In the genomic region with DNA sequence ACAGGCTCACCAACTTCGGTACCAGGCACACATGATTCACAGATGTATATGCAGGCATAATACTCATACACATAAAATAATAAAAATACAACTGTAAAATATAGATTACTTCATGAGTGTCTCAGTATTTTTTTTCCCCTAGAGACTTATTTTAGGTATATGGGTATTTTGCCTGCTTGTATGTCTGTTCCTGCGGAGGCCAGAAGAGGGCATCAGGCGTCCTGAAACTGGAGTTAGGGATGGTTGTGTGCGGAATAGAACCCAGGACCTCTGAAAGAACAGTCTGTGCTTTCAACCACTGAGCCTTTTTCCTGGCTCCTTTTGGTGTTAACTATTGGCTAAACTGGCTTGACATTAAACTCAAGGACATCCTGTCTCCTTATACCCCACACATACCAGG, we compare ENCODE assay signal across 15 mouse cellular contexts. TPM values are rescaled to one million over a fixed set of nuclear protein-coding genes. Genes with fewer than 3 reads are reported as not detected.
DNase-seq lines count a peak whose midpoint lies in the region; ATAC-seq and TF ChIP-seq lines count a peak whose summit lies in the region.
"Had no signal": no experiment of that assay in that cellular context is flagged by ENCODE, and none has a peak within 500 bp of the region (broad histone marks: within the 10 kb centered on the region; RNA-seq: fewer than 3 reads in every experiment).

No protein-coding gene starts in this region.

- H3K4me1 ChIP-seq in intestine, postnatal 0 days (replicated peaks; ENCODE audit: control insufficient read depth, insufficient read depth, low read length) = no peaks in the 10 kb centered on the region
- H3K4me1 ChIP-seq in intestine, embryonic 16.5 days (ENCODE audit: control insufficient read depth, insufficient read depth, low read length) = no peaks in the 10 kb centered on the region
- H3K4me1 ChIP-seq in midbrain, postnatal 0 days (ENCODE audit: insufficient read depth, low read length) = no peaks in the 10 kb centered on the region
- H3K4me1 ChIP-seq in midbrain, embryonic 15.5 days = no peaks in the 10 kb centered on the region
- no peaks in the 10 kb centered on the region for H3K4me1 ChIP-seq in hindbrain, embryonic 10.5 days (replicated peaks)

- no peak overlapping the region for H3K9ac ChIP-seq in intestine, postnatal 0 days (ENCODE audit: low read depth, low read length)
- no peak overlapping the region for H3K9ac ChIP-seq in intestine, embryonic 16.5 days (ENCODE audit: low read depth, low read length)
- no peak overlapping the region for H3K9ac ChIP-seq in midbrain, postnatal 0 days (replicated peaks; ENCODE audit: low read length, poor library complexity, severe bottlenecking)
- H3K9ac ChIP-seq in midbrain, embryonic 15.5 days = no peak overlapping the region

- peaks cover 72% of the 10 kb centered on the region for H3K36me3 ChIP-seq in intestine, postnatal 0 days (ENCODE audit: control insufficient read depth, insufficient read depth)
- peaks cover 47% of the 10 kb centered on the region for H3K36me3 ChIP-seq in intestine, embryonic 16.5 days (ENCODE audit: control insufficient read depth, insufficient read depth, low read length)
- H3K36me3 ChIP-seq in midbrain, postnatal 0 days (ENCODE audit: insufficient read depth, low read length) = peaks cover 80% of the 10 kb centered on the region
- peaks cover 72% of the 10 kb centered on the region for H3K36me3 ChIP-seq in midbrain, embryonic 15.5 days (replicated peaks)
- peaks cover 99% of the 10 kb centered on the region for H3K36me3 ChIP-seq in hindbrain, embryonic 10.5 days

- no peak overlapping the region for H3K4me2 ChIP-seq in intestine, postnatal 0 days (replicated peaks; ENCODE audit: low read depth)
- no peak overlapping the region for H3K4me2 ChIP-seq in intestine, embryonic 16.5 days (ENCODE audit: low read depth, low read length)
- H3K4me2 ChIP-seq in midbrain, postnatal 0 days (ENCODE audit: low read depth, low read length, poor library complexity, severe bottlenecking) = no peak overlapping the region
- H3K4me2 ChIP-seq in midbrain, embryonic 15.5 days = no peak overlapping the region

- WGBS in intestine, postnatal 0 days = 78% methylated on average over 4 of the region's 4 CpGs
- WGBS in intestine, embryonic 16.5 days = 87% methylated on average over 4 of the region's 4 CpGs
- WGBS in midbrain, postnatal 0 days = 90% methylated on average over 4 of the region's 4 CpGs
- WGBS in midbrain, embryonic 15.5 days = 89% methylated on average over 4 of the region's 4 CpGs
- WGBS in hindbrain, embryonic 10.5 days = 86% methylated on average over 4 of the region's 4 CpGs

- H3K9me3 ChIP-seq in intestine, postnatal 0 days (ENCODE audit: control insufficient read depth) = no peaks in the 10 kb centered on the region
- H3K9me3 ChIP-seq in intestine, embryonic 16.5 days (ENCODE audit: control insufficient read depth, low read length) = no peaks in the 10 kb centered on the region
- no peaks in the 10 kb centered on the region for H3K9me3 ChIP-seq in midbrain, postnatal 0 days (ENCODE audit: low read length)
- H3K9me3 ChIP-seq in midbrain, embryonic 15.5 days = no peaks in the 10 kb centered on the region
- H3K9me3 ChIP-seq in hindbrain, embryonic 10.5 days = no peaks in the 10 kb centered on the region
- H3K9me3 ChIP-seq: megakaryocyte, embryonic 14.5 days had no signal

- DNase-seq in midbrain, postnatal 0 days (ENCODE audit: low spot score) = no peak
- DNase-seq in R1 (ENCODE audit: low read depth, low spot score) = peak; percentile 38
- no peak for DNase-seq in hindbrain, embryonic 10.5 days (ENCODE audit: low spot score)
- DNase-seq in frontal cortex, postnatal 25 days (ENCODE audit: low spot score in 2 of 2) = no peak
- DNase-seq: cerebellum, adult 11-12 months; heart, adult 11 months; heart, postnatal 14 days; kidney, postnatal 14 days; left cerebral cortex, postnatal 4 days; lung, adult 2 months; thymus, adult 18-20 months had no signal

- H3K27ac ChIP-seq in intestine, postnatal 0 days (ENCODE audit: low read depth, low read length) = no peak overlapping the region
- H3K27ac ChIP-seq in intestine, embryonic 16.5 days (ENCODE audit: low read length) = no peak overlapping the region
- H3K27ac ChIP-seq in midbrain, postnatal 0 days (ENCODE audit: low read depth, low read length) = no peak overlapping the region
- H3K27ac ChIP-seq in midbrain, embryonic 15.5 days = no peak overlapping the region
- no peak overlapping the region for H3K27ac ChIP-seq in hindbrain, embryonic 10.5 days

- no peak overlapping the region for H3K4me3 ChIP-seq in intestine, postnatal 0 days (ENCODE audit: low read depth, low read length)
- no peak overlapping the region for H3K4me3 ChIP-seq in intestine, embryonic 16.5 days (ENCODE audit: low read length)
- no peak overlapping the region for H3K4me3 ChIP-seq in midbrain, postnatal 0 days (ENCODE audit: low read depth, low read length)
- H3K4me3 ChIP-seq in midbrain, embryonic 15.5 days = no peak overlapping the region
- no peak overlapping the region for H3K4me3 ChIP-seq in hindbrain, embryonic 10.5 days
- H3K4me3 ChIP-seq: megakaryocyte, embryonic 14.5 days had no signal

- ATAC-seq in intestine, postnatal 0 days = no peak
- ATAC-seq in intestine, embryonic 16.5 days = no peak
- no peak for ATAC-seq in midbrain, postnatal 0 days (ENCODE audit: low FRiP score)
- no peak for ATAC-seq in midbrain, embryonic 15.5 days (replicated peaks)

- H3K27me3 ChIP-seq in intestine, postnatal 0 days (replicated peaks; ENCODE audit: control insufficient read depth, insufficient read depth, low read length) = no peaks in the 10 kb centered on the region
- H3K27me3 ChIP-seq in intestine, embryonic 16.5 days (replicated peaks; ENCODE audit: control insufficient read depth, insufficient read depth, low read length) = no peaks in the 10 kb centered on the region
- no peaks in the 10 kb centered on the region for H3K27me3 ChIP-seq in midbrain, postnatal 0 days (ENCODE audit: insufficient read depth, low read length)
- no peaks in the 10 kb centered on the region for H3K27me3 ChIP-seq in midbrain, embryonic 15.5 days (replicated peaks)
- no peaks in the 10 kb centered on the region for H3K27me3 ChIP-seq in hindbrain, embryonic 10.5 days (ENCODE audit: insufficient read depth, poor library complexity, severe bottlenecking)
- H3K27me3 ChIP-seq: megakaryocyte, embryonic 14.5 days had no signal

- TF ChIP-seq CTCF in intestine, postnatal 0 days (IDR thresholded peaks at IDR 0.05; ENCODE audit: low read depth) = peak; percentile 63
- TF ChIP-seq CTCF in midbrain, postnatal 0 days (IDR thresholded peaks at IDR 0.05) = peak; percentile 53

RNA-seq across cellular contexts. Expression of a gene that starts 40.5 kb away (rescaled TPM):
- polyA plus RNA-seq in intestine, postnatal 0 days (2015; fragmentation: Nextera tagmentation; extraction: Ambion mirVana) = 22.8 and 26.6 TPM in 2 replicates
- 86.7 and 88.2 TPM in 2 replicates for polyA plus RNA-seq in intestine, embryonic 16.5 days (2015; fragmentation: Nextera tagmentation; extraction: Ambion mirVana)
- 16.7 and 27.7 TPM in 2 replicates for total RNA-seq in midbrain, postnatal 0 days (2014; rRNA removed)
- 9.6 and 10.3 TPM in 2 replicates for polyA plus RNA-seq in midbrain, postnatal 0 days (2015; fragmentation: Nextera tagmentation; extraction: Ambion mirVana)
- polyA plus RNA-seq in midbrain, embryonic 15.5 days (2015; fragmentation: Nextera tagmentation; extraction: Ambion mirVana) = 15.8 and 15.9 TPM in 2 replicates
- 51.1 and 55.1 TPM in 2 replicates for polyA plus RNA-seq in hindbrain, embryonic 10.5 days (2016; fragmentation: Nextera tagmentation; extraction: Ambion mirVana)
